Mouse (Mus musculus): ENCODE data around the gene Atp2a2. TPM values are rescaled to one million over a fixed set of nuclear protein-coding genes. Genes with fewer than 3 reads are reported as not detected.

The Atp2a2 gene
- polyA plus RNA-seq, 1 experiment from 2014 or later = 255 TPM

DNA sequence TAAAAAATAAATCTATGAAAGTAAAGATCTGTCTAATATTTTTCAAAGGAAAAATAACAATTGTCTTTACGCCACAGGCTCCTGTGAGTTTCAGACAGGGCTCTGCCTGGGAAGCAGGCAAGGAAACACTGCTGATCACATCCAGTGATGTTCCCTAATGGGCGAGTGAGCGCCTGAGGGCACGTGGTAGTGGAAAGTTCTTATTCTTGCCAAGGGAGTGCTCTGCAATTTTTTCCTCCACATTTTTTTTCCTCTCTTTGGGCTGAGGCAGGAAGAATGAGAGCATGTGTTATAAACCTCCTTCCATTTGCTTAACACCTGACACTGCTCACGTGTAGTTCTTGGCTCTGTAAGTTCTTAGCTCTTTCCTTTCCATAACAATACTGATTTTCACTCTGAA is 20.2 kb downstream of the Atp2a2 start:
- Histone ChIP-seq H3K27ac (ENCODE audit: low read depth, low read length) (no peak overlapping the region), H3K4me3 (ENCODE audit: low read depth, low read length) (no peak overlapping the region)
- WGBS (ENCODE audit: insufficient replicate concordance) = 73% methylated on average over 5 of the region's 5 CpGs

DNA sequence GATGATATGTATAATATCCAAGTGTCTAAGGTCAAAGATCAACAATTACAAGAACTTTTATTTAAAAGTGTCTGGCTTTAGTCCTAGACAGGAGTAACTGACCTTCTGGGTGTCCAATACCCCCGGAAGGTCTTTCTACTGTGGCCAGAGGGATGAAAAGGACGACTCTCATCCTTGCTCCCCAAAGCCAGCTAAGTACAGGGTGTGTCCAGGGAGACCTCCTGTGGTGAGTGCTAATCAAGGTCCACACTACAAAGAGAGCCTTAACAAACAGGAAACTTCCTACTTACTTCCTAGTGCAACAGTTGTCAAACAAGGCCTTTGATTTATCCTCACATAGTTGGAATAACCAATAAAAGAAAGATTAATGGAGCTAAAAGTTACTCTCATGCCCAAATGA is 22.9 kb downstream of the Atp2a2 start:
- Histone ChIP-seq H3K4me3 (ENCODE audit: low read depth, low read length) (no peak overlapping the region), H3K9me3 (replicated peaks; ENCODE audit: control insufficient read depth, low read length) (no peaks in the 10 kb centered on the region), H3K27me3 (ENCODE audit: control insufficient read depth, insufficient read depth, low read length) (no peaks in the 10 kb centered on the region), H3K36me3 (ENCODE audit: control insufficient read depth, insufficient read depth, low read length) (peaks cover 34% of the 10 kb centered on the region), H3K27ac (ENCODE audit: low read depth, low read length) (no peak overlapping the region), H3K9ac (ENCODE audit: low read depth, low read length) (no peak overlapping the region), H3K4me2 (no peak overlapping the region), H3K4me1 (ENCODE audit: control insufficient read depth, insufficient read depth, low read length) (peaks cover 4% of the 10 kb centered on the region; the same call in 1 of the 2 replicates)
- 51% methylated on average over 2 of the region's 2 CpGs for WGBS (ENCODE audit: insufficient replicate concordance)
- ATAC-seq (replicated peaks; ENCODE audit: insufficient number of reproducible peaks, low FRiP score, low TSS enrichment) = no peak

More for the DNA sequence above, 20.2 kb downstream of the Atp2a2 start:
- Histone ChIP-seq H3K9ac (ENCODE audit: low read depth, low read length) (no peak overlapping the region), H3K4me2 (no peak overlapping the region), H3K36me3 (ENCODE audit: control insufficient read depth, insufficient read depth, low read length) (peaks cover 36% of the 10 kb centered on the region), H3K4me1 (ENCODE audit: control insufficient read depth, insufficient read depth, low read length) (peaks cover 4% of the 10 kb centered on the region; the same call in 1 of the 2 replicates), H3K9me3 (replicated peaks; ENCODE audit: control insufficient read depth, low read length) (no peaks in the 10 kb centered on the region), H3K27me3 (ENCODE audit: control insufficient read depth, insufficient read depth, low read length) (no peaks in the 10 kb centered on the region)
- no peak for ATAC-seq (replicated peaks; ENCODE audit: insufficient number of reproducible peaks, low FRiP score, low TSS enrichment)

DNA sequence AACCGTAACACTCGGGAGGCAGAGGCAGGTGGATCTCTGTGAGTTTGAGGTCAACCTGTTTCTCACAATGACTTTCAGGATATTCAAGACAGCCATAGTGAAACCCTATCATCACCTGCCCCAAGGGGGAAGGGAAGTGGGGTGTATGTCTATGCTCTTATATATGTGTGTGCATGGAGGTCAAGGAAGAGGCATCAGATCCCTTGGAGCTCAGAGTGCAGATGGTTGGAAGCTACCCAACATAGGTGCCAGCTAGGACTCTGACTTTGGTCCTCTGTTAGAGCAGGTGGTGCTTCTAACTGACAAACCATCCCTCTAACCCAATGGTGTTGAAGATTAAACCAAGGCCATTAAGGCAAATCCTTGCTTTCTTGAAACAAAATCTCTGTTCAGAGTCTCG is 24.5 kb downstream of the Atp2a2 start:
- 88% methylated on average over 3 of the region's 3 CpGs for WGBS (ENCODE audit: insufficient replicate concordance)
- H3K36me3 ChIP-seq (ENCODE audit: control insufficient read depth, insufficient read depth, low read length) = peaks cover 28% of the 10 kb centered on the region
- H3K4me1 ChIP-seq (ENCODE audit: control insufficient read depth, insufficient read depth, low read length) = peaks cover 9% of the 10 kb centered on the region; the same call in 1 of the 2 replicates
- H3K9me3 ChIP-seq (replicated peaks; ENCODE audit: control insufficient read depth, low read length) = no peaks in the 10 kb centered on the region
- H3K27me3 ChIP-seq (ENCODE audit: control insufficient read depth, insufficient read depth, low read length) = no peaks in the 10 kb centered on the region
- no peak for ATAC-seq (replicated peaks; ENCODE audit: insufficient number of reproducible peaks, low FRiP score, low TSS enrichment)
- H3K4me2 ChIP-seq = no peak overlapping the region
- H3K4me3 ChIP-seq (ENCODE audit: low read depth, low read length) = no peak overlapping the region
- H3K9ac ChIP-seq (ENCODE audit: low read depth, low read length) = no peak overlapping the region
- H3K27ac ChIP-seq (ENCODE audit: low read depth, low read length) = no peak overlapping the region

DNA sequence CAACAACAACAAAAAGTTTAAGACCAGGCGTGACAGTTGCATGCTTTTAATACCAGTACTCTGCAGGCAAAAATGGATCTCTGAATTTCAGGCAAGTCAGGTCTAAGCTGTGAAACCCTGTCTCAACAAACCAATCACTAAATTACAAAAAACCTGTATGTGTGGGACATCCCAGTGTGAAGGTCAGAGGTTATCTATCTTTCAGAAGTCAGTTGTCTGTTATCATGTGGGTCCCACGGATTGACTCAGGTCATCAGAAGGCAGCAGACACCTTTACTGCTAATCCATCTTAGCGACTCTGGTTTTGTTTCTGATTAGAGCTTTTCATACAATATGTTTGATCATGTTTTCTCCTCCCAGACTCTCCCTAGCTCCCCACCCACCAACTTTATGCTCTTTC is 25.9 kb downstream of the Atp2a2 start:
- Histone ChIP-seq H3K9ac (ENCODE audit: low read depth, low read length) (no peak overlapping the region), H3K9me3 (replicated peaks; ENCODE audit: control insufficient read depth, low read length) (no peaks in the 10 kb centered on the region), H3K4me2 (no peak overlapping the region), H3K36me3 (ENCODE audit: control insufficient read depth, insufficient read depth, low read length) (peaks cover 25% of the 10 kb centered on the region), H3K4me3 (ENCODE audit: low read depth, low read length) (no peak overlapping the region), H3K27ac (ENCODE audit: low read depth, low read length) (no peak overlapping the region), H3K4me1 (ENCODE audit: control insufficient read depth, insufficient read depth, low read length) (peaks cover 12% of the 10 kb centered on the region), H3K27me3 (ENCODE audit: control insufficient read depth, insufficient read depth, low read length) (no peaks in the 10 kb centered on the region)
- 46% methylated on average over 3 of the region's 3 CpGs for WGBS (ENCODE audit: insufficient replicate concordance)
- no peak for ATAC-seq (replicated peaks; ENCODE audit: insufficient number of reproducible peaks, low FRiP score, low TSS enrichment)

DNA sequence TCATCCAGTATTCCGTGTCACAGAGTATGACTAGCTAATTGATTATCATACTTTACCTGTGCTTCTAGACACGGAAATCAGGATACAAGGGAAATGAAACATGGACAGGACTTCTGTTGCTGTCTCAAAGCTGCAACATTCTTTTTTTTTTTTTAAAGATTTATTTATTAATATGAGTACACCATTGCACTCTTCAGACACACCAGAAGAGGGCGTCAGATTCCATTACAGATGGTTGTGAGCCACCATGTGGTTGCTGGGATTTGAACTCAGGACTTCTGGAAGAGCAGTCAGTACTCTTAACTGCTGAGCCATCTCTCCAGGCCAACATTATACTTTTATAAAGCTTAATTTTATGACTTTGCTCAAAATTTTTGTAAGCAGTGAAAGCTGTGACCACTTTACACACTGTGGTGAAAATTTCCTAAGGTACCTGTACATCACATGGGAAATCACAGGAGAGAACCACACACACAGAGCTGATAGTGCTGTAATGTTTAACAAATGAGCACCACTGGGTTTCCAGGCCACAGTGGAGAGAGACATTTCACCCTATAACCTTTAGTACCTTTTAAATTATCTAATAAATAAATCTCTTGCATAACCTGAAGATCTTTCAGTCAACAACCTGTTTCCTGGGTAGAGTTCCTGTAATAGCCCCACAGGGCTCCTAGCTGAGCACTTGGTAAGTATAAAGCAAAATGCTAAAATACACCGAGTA is 27.2 kb downstream of the Atp2a2 start:
- Histone ChIP-seq H3K9me3 (replicated peaks; ENCODE audit: control insufficient read depth, low read length) (no peaks in the 10 kb centered on the region), H3K4me2 (no peak overlapping the region), H3K36me3 (ENCODE audit: control insufficient read depth, insufficient read depth, low read length) (peaks cover 29% of the 10 kb centered on the region), H3K27ac (ENCODE audit: low read depth, low read length) (no peak overlapping the region), H3K27me3 (ENCODE audit: control insufficient read depth, insufficient read depth, low read length) (no peaks in the 10 kb centered on the region), H3K4me3 (ENCODE audit: low read depth, low read length) (no peak overlapping the region), H3K9ac (ENCODE audit: low read depth, low read length) (no peak overlapping the region), H3K4me1 (ENCODE audit: control insufficient read depth, insufficient read depth, low read length) (peaks cover 20% of the 10 kb centered on the region)
- 82% methylated on average over 4 of the region's 4 CpGs for WGBS (ENCODE audit: insufficient replicate concordance)
- no peak for ATAC-seq (replicated peaks; ENCODE audit: insufficient number of reproducible peaks, low FRiP score, low TSS enrichment)

DNA sequence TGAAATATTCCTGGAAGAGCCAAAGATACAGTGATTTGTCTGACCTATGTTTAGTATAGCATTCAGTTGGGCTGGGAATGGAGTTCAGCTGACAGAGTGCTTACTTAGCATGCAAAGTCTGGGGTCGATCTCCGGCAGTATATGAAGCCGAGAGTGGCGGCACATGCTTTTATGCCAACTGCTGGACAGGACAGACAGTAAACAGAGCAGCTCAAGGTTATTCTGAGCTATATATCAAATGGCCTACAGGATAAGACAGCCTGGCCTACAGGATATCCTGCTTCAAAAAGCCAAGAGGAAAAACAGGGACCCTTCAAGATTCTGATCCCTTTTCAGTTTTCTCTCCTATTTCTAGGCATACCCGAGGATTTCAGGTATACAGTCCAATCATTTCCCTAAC is 30.4 kb downstream of the Atp2a2 start:
- no peaks in the 10 kb centered on the region for H3K27me3 ChIP-seq (ENCODE audit: control insufficient read depth, insufficient read depth, low read length)
- no peak overlapping the region for H3K4me2 ChIP-seq
- H3K9ac ChIP-seq (ENCODE audit: low read depth, low read length) = no peak overlapping the region
- no peak overlapping the region for H3K4me3 ChIP-seq (ENCODE audit: low read depth, low read length)
- peaks cover 50% of the 10 kb centered on the region for H3K36me3 ChIP-seq (ENCODE audit: control insufficient read depth, insufficient read depth, low read length)
- WGBS (ENCODE audit: insufficient replicate concordance) = 55% methylated on average over 5 of the region's 5 CpGs
- H3K4me1 ChIP-seq (ENCODE audit: control insufficient read depth, insufficient read depth, low read length) = peaks cover 28% of the 10 kb centered on the region
- ATAC-seq (replicated peaks; ENCODE audit: insufficient number of reproducible peaks, low FRiP score, low TSS enrichment) = no peak
- no peaks in the 10 kb centered on the region for H3K9me3 ChIP-seq (replicated peaks; ENCODE audit: control insufficient read depth, low read length)
- H3K27ac ChIP-seq (ENCODE audit: low read depth, low read length) = no peak overlapping the region

DNA sequence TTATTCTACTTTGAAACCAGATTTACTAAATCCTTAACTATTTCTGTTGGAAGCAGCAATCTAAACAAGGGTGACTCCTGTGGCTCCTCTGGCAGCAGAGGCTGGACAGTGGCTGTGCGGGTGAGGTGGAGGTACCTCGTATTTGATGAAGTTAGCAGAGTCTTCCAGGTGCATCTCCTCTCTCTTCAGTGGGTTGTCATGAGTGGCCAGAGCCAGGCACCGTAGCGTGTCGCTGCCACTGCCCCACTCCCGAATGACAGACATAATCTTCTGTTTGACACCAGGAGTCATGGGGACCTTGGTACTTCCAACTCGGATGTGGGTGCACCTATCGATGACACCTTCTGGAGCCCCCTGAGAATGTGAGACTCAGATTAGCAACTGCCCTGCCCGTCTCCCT is 40.6 kb downstream of the Atp2a2 start:
- WGBS (ENCODE audit: insufficient replicate concordance) = 91% methylated on average over 9 of the region's 9 CpGs
- no peak for ATAC-seq (replicated peaks; ENCODE audit: insufficient number of reproducible peaks, low FRiP score, low TSS enrichment)
- no peak overlapping the region for H3K4me3 ChIP-seq (ENCODE audit: low read depth, low read length)
- H3K4me1 ChIP-seq (ENCODE audit: control insufficient read depth, insufficient read depth, low read length) = no peaks in the 10 kb centered on the region
- H3K9ac ChIP-seq (ENCODE audit: low read depth, low read length) = no peak overlapping the region
- peaks cover 83% of the 10 kb centered on the region for H3K36me3 ChIP-seq (ENCODE audit: control insufficient read depth, insufficient read depth, low read length)
- no peaks in the 10 kb centered on the region for H3K9me3 ChIP-seq (replicated peaks; ENCODE audit: control insufficient read depth, low read length)
- no peak overlapping the region for H3K4me2 ChIP-seq
- H3K27ac ChIP-seq (ENCODE audit: low read depth, low read length) = no peak overlapping the region
- no peaks in the 10 kb centered on the region for H3K27me3 ChIP-seq (ENCODE audit: control insufficient read depth, insufficient read depth, low read length)

DNA sequence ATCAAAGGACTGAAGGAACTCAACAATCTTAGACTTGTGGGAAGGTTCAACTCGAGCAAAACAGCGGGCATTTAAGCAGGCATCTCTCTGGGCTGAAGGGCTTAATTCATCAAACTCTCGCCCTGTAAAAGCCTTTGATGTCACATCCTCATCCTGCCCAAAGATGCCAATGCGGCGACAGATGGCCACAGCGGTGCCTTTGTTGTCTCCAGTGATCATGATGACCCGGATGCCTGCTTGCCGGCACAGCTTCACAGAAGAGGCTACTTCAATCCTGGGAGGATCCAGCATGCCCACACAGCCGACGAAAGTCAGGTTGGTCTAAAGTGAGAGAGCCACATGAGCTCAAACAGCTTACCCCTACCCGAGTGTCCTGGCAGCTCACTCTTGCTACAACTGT is 41.4 kb downstream of the Atp2a2 start:
- WGBS (ENCODE audit: insufficient replicate concordance) = 85% methylated on average over 11 of the region's 11 CpGs
- H3K9me3 ChIP-seq (replicated peaks; ENCODE audit: control insufficient read depth, low read length) = no peaks in the 10 kb centered on the region
- ATAC-seq (replicated peaks; ENCODE audit: insufficient number of reproducible peaks, low FRiP score, low TSS enrichment) = no peak
- no peak overlapping the region for H3K9ac ChIP-seq (ENCODE audit: low read depth, low read length)
- no peak overlapping the region for H3K27ac ChIP-seq (ENCODE audit: low read depth, low read length)
- H3K4me1 ChIP-seq (ENCODE audit: control insufficient read depth, insufficient read depth, low read length) = no peaks in the 10 kb centered on the region
- H3K4me3 ChIP-seq (ENCODE audit: low read depth, low read length) = no peak overlapping the region
- no peaks in the 10 kb centered on the region for H3K27me3 ChIP-seq (ENCODE audit: control insufficient read depth, insufficient read depth, low read length)
- no peak overlapping the region for H3K4me2 ChIP-seq
- peaks cover 84% of the 10 kb centered on the region for H3K36me3 ChIP-seq (ENCODE audit: control insufficient read depth, insufficient read depth, low read length)

DNA sequence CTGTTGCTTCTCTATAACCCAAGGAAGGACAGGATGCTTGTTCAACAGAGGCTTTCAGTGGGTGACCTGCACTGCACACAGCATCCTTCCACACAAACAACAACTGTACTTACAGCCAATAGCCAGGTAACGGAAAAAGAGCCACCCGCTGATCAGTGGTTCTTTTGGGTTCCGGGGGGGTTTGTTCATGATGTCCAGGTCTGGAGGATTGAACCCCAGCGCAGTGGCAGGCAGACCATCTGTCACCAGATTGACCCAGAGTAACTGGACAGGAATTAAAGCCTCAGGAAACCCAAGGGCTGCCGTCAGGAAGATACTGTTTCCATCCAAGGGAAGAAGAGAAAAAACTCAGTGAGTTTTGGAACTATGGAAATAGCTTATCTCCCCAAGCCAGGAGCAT is 42.7 kb downstream of the Atp2a2 start:
- Histone ChIP-seq H3K9ac (ENCODE audit: low read depth, low read length) (no peak overlapping the region), H3K4me1 (ENCODE audit: control insufficient read depth, insufficient read depth, low read length) (0 out of 2 replicates have a peak, but pooled peaks cover 2% of the 10 kb centered on the region), H3K27me3 (ENCODE audit: control insufficient read depth, insufficient read depth, low read length) (no peaks in the 10 kb centered on the region), H3K9me3 (replicated peaks; ENCODE audit: control insufficient read depth, low read length) (no peaks in the 10 kb centered on the region), H3K27ac (ENCODE audit: low read depth, low read length) (no peak overlapping the region), H3K4me3 (ENCODE audit: low read depth, low read length) (no peak overlapping the region), H3K4me2 (no peak overlapping the region), H3K36me3 (ENCODE audit: control insufficient read depth, insufficient read depth, low read length) (peaks cover 88% of the 10 kb centered on the region)
- 94% methylated on average over 5 of the region's 5 CpGs for WGBS (ENCODE audit: insufficient replicate concordance)
- ATAC-seq (replicated peaks; ENCODE audit: insufficient number of reproducible peaks, low FRiP score, low TSS enrichment) = no peak

All from heart, embryonic 11.5 days (tissue).